Mouse (Mus musculus): Measurements from ENCODE around the gene Hnrnpu. TPM values are rescaled to one million over a fixed set of nuclear protein-coding genes. Genes with fewer than 3 reads are reported as not detected.
A peak's percentile ranks its signal among the peaks of the same experiment; 100 is the strongest.

Gene Hnrnpu
- total RNA-seq, 2 experiments from 2014 or later = 419 to 428 TPM

DNA sequence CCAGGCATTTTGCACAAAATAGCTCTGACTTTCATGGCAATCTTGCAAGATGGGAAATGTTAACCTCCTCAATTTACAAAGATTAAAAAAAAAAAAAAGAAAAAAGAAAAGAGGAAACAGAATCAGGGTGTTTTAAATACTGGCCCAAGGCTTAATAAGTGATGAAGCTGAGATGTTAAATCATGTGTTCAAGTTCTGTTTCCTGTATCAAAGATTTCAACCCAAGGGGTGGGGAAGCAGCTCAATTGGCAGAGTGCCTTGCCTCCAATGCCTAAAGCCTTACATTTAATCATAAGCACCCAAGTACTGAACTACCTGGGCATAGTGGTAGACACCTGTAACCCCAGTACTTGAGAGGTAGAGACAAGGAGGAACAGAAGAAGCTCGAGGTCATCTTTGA is 4.5 kb upstream of the Hnrnpu start:
- DNase-seq (ENCODE audit: low spot score in 2 of 2) = no peak

DNA sequence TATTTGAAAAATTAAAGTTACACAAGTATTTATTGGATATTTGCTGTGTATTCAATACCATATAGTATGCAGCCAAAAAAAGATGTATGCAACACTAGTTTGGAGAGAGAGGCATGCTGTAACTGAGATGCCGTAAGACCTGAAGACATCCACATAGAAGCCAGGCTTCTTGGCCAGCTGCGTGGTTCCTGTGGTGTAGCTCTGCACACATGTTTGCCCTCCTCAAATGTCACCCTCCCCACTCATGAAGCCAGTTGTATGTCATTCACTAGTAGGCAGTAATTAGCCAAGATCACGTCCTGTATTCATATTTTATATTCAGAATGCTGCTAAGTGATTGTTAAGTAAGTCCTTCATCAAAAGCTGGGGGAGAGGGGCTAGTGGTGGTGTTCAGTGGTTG is 3.8 kb upstream of the Hnrnpu start:
- DNase-seq (ENCODE audit: low spot score in 2 of 2) = no peak

DNA sequence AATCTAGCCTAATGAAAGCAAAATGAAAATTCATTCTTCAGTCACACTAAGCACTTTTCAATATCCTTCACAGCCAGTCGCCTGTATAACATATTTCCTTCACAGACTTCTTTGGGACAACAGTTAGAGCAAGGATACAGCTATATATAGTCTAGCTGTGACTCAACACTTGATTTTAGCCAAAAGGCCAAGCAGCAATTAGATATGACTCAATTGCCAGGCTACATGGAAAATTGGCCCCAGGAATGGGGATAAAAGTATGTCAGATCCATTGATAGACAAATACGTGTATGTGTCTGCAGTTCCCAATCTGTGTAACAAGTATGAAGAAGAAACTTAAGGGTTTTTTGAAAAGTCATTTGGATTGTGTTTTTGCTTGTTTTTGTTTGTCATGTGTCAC is 2.6 kb upstream of the Hnrnpu start:
- no peak for DNase-seq (ENCODE audit: low spot score in 2 of 2)

DNA sequence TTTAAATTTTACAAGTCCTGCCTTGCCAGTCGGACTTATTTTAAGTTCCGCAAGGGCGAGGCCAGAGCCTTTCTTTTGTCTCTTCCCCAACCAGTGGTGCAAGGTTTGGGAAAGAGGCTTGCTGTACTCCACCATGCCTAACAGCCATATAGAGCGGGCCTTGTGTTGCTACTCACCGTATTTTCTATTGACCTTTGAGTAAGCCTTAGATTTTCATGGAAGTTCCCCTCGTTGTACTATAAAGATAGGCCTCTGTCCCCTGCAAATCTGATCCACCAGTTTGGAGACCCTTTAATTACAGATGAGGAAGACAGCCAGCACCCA is 683 bp upstream of the Hnrnpu start:
- DNase-seq (ENCODE audit: low spot score in 2 of 2) = no peak

DNA sequence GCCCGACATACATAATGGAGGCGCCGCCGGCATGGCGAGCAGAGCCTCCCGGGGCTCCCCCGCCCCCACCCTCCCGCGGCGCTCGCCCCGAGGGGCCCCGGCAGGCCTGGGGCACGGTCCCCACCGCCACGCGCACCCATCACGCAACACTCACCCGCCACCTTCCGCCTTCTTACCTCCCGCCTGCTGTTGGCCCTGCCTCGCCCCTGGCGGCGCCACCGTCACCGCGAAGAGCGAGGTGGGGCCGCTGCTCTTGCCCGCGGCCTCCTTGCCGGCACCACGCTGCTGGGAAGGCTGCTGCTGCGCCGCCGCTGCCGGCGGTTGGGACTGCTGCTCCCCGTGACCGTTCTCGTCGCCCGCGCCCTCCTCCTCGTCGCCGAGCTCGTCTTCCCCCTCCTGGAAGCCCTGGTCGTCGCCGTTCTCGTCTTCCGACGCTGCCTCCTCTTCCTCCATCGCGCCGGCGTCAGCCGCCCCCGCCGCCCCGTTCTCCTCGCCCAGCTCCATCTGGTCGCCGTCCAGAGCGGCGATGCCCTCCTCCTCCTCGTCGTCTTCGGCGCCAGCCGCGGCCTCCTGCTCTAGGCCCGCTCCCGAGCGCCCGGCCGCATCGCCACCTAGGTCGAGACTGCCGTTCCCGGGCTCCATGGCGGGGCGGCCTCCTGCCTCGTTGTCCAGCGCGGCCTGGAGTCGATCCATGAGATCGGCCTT is 668 bp downstream of the Hnrnpu start:
- DNase-seq (ENCODE audit: low spot score in 2 of 2) = peak; percentile 61 to 67

DNA sequence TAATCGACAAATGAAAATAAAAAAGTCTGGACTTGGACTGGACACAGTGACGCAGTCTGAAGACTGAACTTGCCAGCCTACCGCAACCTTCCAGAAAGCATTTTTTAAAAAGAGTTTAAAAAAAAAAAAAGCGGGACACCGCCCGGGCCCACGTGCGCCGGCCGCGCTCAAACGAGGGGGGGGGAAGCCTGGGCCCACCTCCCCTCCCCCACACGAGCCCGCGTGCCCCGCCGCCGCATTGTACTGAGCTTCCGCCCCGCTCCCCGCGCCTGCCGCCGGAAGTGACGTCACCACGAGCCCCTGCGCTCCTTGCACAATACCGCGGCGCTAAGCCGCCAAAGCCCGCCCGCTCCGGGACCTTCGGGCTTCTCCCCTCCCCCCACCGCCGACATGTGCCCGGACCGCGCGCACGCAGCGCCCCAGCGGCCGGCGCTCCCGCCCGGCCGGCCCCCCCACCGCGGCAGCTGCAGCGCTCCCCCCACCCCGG is 1.3 kb downstream of the Hnrnpu start:
- DNase-seq (ENCODE audit: low spot score in 2 of 2) = peak; percentile 90 to 92

DNA sequence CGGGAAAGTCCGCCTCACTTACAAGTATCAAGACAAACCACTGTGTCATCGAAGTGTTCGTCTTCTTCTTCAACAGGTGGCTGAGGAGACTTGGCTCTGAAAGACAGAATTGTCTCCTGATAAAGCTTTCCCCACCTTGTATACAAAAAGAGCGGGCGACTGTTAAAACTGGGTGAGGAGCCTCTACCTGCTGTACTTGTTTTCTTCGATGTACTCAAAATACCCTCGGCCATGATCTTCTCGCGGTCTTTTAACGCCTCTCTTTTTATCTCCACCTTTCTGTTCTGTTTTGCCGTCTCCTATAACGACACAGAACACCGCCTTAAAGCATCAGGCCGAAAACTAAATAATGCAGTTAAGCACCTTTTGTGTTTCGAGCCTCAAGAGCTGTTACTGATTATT is 1.7 kb downstream of the Hnrnpu start:
- no peak for DNase-seq (ENCODE audit: low spot score in 2 of 2)

DNA sequence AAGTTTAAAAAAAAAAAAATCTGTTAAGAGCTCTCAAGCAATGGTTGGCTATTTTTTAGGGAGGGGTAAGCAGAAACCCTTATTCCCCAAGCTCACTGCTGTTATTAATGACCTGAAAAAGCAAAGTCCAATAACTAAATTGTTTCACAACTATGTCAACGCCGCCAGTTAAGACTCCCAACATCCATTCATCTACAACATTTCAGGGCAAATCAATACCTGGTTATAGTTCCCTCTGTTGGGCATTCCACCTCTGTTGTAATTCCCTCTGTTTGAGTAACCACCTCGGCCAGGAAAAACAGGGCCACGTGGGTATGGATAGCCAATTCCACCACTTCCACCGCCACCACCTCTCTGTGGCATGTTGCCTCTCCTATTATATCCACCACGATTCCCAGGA is 7.7 kb downstream of the Hnrnpu start:
- no peak for DNase-seq (ENCODE audit: low spot score in 2 of 2)

DNA sequence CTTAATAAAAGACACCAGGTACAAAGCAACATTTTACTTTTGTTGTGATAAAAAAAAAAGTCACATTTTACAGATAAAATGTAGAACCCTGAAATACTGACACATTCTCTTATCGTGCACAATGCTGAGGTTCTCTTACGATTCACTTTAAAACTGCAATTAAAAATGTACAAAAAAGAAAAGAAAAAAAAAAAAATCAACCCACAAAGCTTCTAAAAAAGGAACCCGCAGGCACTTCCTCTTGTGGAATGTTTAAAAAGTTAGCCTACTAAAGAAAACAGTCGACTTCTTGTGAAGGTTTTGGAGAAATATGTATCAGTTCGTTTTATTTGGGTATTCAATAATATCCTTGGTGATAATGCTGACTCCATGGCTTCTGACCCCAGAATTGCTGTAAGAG is 8.6 kb downstream of the Hnrnpu start:
- DNase-seq (ENCODE audit: low spot score in 2 of 2) = no peak

DNA sequence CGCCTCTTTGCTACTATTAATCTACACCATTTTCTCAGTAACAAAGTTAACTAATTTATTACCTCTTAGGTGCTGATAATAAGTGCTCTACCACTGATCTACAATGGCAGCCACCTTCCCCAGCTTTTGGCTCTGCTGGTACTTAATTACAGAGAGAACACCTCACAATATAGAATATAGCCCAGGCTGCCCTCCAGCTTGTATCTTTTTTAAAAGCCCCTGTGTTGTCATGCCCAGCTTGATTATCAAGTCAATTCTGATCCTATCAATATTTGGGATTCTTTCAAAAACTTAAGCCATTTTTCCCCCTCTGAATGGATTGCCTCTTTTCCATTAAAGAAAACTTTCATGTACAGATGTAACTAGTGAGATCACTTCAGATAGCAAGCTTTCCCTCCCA is 10.6 kb downstream of the Hnrnpu start:
- DNase-seq (ENCODE audit: low spot score in 2 of 2) = no peak

DNA sequence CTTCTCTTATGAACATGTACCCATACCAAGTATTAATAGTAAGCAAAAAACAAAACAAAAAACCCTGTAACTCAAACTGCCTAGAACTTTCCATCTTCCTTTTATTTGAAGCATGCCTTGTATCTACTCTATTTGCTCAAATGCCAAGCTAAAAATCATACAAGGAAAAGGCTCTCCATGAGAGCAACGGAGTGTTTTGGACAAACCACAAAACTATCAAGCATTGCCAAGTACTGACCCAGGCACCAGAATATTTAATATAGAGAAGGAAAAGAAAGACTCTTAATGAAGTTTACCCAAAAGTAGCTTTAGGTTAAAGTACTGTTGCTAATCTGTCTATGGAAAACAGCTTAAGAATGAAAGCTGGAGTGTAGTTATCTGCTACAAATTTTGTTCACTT is 11.2 kb downstream of the Hnrnpu start:
- DNase-seq (ENCODE audit: low spot score in 2 of 2) = no peak

DNA sequence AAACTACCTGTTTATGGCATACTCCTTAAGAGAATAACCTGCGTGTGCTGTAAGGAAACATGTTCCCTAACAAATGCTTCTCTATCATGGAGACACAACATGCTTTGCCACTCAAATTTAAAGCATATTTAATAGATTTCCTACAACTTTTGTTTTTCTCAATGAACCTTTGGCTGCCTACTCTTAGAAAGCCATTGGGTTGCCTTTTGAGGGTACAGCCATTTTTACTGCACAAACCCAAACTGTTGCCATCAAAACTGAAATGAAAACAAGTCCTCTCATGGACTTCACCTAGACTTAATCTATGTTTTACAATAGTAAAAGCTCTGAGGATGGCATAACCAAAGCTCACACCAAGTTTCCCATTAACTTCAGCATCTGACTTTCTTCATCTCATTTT is 13.0 kb downstream of the Hnrnpu start:
- DNase-seq (ENCODE audit: low spot score in 2 of 2) = no peak

DNA sequence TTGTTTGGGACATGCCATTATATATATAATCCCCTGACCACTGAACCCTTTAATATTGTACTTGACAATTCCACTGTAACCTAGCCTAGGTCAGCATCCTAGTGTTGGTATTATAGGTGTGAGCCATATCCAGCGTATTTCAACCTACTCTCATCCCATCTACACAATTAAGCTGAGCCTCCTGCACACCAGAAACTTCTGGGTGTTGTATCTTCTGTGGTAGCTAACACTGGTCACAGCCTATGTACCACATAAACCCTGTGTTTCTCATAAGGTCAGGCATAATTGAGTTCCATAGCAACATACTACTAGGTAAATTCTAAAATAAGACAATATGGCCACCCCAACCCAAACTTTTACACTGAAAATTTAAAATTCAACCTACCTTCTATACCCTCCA is 14.4 kb downstream of the Hnrnpu start:
- DNase-seq (ENCODE audit: low spot score in 2 of 2) = no peak

DNA sequence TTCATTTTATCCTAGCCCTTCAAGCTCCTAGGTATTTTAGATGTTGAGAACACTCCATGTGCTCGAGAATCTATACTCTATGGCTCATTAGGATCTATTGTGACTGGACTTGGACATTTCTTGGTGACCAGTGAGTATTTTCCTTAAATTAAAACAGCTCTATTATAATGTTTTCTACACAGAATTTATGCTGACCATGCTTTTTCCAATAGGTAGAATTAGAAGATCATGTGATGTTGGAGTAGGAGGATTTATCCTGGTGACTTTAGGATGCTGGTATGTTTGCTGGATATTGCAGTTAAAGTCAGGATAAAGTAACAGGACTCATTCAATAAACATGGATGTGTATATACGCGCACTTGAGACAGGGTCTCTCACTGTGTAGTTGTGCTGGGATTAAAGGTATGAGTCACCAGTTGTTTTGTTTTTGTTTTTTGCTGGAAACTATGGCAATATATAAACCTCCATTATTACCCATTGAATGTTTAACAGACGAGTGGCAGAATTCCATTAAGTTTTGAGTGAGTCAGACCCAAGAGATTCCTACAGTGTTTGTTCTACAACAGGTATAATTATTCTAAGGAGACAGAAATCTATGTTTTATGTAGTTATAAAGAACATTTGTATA is 15.8 kb downstream of the Hnrnpu start:
- no peak for DNase-seq (ENCODE audit: low spot score in 2 of 2)

DNA sequence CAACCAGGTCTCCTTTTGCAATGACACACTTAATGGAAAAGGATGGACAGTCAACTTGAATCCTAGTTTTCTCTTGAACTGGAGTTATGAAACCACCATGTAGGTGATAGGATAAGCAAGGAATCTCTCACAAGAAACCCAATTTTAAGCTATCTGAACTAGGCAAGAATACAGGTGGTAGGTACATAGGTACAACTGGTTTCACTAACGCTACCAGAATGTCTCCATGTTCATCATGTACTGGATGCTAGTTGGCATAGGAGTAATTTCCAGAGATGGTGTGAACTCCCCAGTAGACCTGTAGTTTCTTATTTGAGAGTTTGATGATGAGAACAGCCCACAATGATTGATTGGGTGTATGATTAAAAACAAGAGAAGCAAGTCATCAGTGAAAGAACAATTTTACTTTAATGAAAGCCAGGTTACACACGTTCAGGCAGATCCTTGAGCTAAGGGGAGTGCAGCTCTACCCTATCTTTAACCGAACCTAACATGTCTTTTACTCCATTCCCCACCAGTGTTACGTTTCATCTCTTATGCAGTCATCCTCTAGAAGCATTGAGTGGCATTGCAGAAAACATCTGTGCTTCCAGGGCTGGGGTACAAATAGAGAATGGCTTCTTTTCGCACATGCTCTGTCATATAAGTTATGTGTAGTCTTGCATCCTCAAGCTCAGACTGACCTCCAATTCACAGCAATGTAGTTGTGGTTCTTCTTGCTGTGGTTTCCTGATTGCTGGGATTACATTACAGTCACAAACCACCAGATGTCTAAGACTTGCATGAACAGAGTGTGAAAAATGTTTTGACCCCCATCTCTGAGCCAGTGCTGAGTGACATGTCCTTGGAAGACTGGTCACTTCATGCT is 16.6 kb downstream of the Hnrnpu start:
- DNase-seq (ENCODE audit: low spot score in 2 of 2) = no peak

DNA sequence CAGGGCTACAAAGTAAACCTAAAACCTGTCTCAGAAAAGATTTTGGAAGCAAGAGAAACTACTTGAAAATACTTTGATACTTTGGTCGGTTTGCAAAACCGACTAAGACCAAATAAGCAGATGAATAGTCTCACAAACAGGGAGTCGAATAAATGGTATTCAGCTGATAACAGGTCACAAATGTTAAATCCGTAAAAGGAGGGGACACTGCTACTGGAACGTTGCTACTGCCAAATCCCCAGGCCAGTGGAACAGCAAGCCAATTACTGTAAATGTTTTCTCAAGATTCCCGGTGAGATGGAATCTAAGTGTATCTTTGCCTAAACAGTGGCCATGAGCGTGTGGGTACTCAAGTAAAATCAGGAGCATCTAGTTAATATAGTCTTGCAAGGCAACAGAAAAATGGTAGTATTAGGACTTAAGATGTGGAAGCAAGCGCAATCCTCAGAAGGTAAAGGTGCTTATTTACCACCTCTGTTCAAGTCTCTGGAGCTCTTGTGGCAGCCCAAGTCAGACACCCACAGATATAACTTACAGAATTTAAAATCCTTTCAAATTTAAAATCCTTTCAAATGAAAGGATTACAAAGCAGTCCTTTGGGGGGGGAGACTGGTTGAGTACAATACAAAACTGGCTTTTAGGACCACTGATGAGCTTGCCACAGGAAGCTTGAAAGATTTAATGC is 17.4 kb downstream of the Hnrnpu start:
- DNase-seq (ENCODE audit: low spot score in 2 of 2) = no peak

DNA sequence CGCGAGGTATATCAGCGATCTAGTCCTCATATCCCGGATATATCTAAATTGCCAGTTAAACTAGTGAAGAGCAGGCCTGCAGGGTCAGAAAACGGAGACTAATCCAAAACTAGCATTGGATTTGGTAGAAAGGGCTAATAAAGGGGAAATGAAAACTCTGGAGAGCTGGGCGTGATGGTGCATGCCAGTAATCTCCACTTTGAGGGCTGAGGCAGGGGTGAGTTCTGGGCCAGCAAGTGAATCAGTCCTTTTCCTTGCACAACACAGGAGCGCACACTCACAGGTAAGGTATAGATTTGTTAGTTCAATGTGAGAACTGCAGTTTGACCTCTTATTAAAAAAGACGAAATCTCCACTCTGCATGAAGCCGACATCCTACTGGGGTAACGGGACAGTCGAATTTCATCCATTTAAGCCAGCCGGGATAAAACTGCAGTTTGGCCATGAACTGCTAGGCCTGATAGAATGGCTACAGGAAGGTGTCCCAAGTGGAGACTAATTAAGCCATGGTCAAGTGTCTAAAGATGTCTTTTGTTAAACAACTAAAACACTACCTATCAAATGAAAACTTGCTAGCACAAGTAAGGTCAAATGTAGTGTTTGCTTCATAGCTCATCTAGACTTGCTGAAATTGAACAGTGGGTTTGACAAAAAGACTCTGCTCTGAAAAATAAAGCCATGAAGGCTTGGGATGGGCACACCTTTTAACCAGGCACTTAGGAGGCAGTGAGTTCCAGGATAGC is 18.1 kb downstream of the Hnrnpu start:
- DNase-seq (ENCODE audit: low spot score in 2 of 2) = peak; percentile 18 to 33

DNA sequence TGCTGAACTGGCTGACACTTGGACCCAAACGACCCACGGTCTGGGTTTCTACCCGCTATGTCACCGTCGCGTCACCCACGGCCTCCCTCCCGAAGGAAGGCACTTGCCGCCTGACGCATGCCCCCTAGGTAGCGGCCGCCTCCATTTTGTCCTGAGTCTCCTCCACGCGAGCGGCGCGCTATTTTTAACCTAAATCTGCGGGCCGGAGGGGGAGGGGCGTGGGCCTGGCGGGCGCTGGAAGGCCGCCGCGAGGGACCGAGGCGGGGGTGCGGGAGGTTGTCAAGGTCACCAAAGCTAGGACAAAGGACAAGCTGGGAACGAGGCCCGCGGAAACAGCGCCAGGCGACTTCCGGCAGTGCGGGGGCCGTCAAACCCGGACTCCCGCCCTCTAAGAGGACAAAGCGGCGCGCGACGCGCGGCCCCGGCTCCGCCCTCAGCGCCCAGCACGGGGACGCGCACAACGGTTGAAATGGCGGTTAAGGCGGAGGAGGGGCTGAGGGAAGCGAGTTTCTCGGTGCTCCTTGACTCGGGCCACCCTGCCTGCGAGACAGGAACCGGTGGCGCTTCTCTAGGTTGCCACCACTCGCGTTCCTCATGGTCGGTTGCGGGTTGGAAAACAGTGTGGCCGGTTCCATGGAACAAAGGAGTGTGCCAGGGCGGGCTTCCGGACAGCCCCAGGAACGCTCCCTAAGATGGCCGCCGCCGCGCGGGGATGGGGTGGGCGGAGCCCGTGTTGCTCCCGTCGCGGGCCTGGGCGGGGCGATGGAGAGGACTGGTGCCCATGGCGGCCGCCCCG is 19.0 kb downstream of the Hnrnpu start, which contains the start of gene Cox20:
TSS of gene Cox20 (plus strand) at position 742 of the 796 bp plus-strand sequence.
- DNase-seq (ENCODE audit: low spot score in 2 of 2) = peak; percentile 96

DNA sequence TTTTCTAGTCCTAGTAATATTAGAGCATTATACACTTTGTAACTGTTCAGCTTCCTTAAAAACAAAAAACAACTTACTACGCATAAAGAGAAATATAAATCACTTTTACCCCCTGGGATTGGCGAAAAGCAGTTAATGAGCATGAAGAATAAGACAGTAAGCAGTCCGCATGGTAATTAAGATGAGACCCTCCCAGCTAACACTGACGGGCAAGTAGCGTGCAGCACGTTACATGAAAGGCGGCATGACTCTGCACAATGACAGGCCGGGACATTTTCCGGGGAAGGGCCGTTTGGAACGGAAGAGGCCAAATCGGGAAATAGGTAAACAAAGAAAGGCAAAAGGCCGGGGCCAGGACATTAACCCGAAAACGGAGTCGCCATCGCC is 19.6 kb downstream of the Hnrnpu start:
- DNase-seq (ENCODE audit: low spot score in 2 of 2) = no peak
